Mouse (Mus musculus) lung, postnatal 0 days (tissue): ENCODE results near the gene Itgad. TPM values are rescaled to one million over a fixed set of nuclear protein-coding genes. Genes with fewer than 3 reads are reported as not detected.

Experiments
- ATAC-seq: fragments of 200-750 bp; cut with Nextera tagmentation; 2 replicates; pipeline ENCODE4 v1.8.0; 2017; ENCODE audit warnings: moderate library complexity
- DNase-seq: peaks from one replicate; pipeline ENCODE4 v3.0.0-alpha.2; 2016; ENCODE audit warnings: low spot score
- H3K27ac ChIP-seq: fragments of 300-500 bp; sonication (generic); 2 replicates; pipeline ENCODE4 v1.5.1; 2014; ENCODE audit warnings: antibody characterized with exemption, mild to moderate bottlenecking, low read length, mixed read lengths
- H3K27me3 ChIP-seq: fragments of 300-500 bp; sonication (generic); replicated peaks from 2 replicates; pipeline ENCODE4 v1.6.1; 2014; ENCODE audit warnings: low read length, mixed read lengths; ENCODE audit not compliant: insufficient read depth
- H3K36me3 ChIP-seq: fragments of 300-500 bp; sonication (generic); 2 replicates; pipeline ENCODE4 v1.6.1; 2014; ENCODE audit warnings: low read length, mixed read lengths; ENCODE audit not compliant: insufficient read depth
- H3K4me1 ChIP-seq: fragments of 300-500 bp; sonication (generic); 2 replicates; pipeline ENCODE4 v1.6.1; 2014; ENCODE audit warnings: antibody characterized with exemption, low read depth, low read length, mixed read lengths; ENCODE audit not compliant: insufficient read depth
- H3K4me2 ChIP-seq: fragments of 300-500 bp; sonication (generic); replicated peaks from 2 replicates; pipeline ENCODE4 v1.6.1; 2014; ENCODE audit warnings: low read depth, mild to moderate bottlenecking, low read length, moderate library complexity, mixed read lengths
- H3K4me3 ChIP-seq: fragments of 300-500 bp; sonication (generic); 2 replicates; pipeline ENCODE4 v1.5.1; 2014; ENCODE audit warnings: low read depth, low read length
- H3K9ac ChIP-seq: fragments of 300-500 bp; sonication (generic); replicated peaks from 2 replicates; pipeline ENCODE4 v1.6.1; 2014; ENCODE audit warnings: low read depth, mild to moderate bottlenecking
- H3K9me3 ChIP-seq: fragments of 300-500 bp; sonication (generic); 2 replicates; pipeline ENCODE4 v1.6.1; 2016; ENCODE audit warnings: low read length, mixed read lengths
- CTCF ChIP-seq: IDR thresholded peaks from 2 replicates; pipeline ENCODE4 v1.5.1; 2016; ENCODE audit warnings: antibody characterized with exemption, mild to moderate bottlenecking
- EP300 ChIP-seq: IDR thresholded peaks from 2 replicates; pipeline ENCODE4 v1.6.1; 2016; ENCODE audit warnings: antibody characterized with exemption, mild to moderate bottlenecking, control low read depth
- WGBS: fragments of 180-500 bp; shearing (Covaris S2); extraction: QIAGEN DNeasy Blood & Tissue Kit; methylation state at CpG from one replicate; pipeline ENCODE4 v1.1.7; 2014; 5-methylcytosine and 5-hydroxymethylcytosine counted together
- polyA plus RNA-seq: library from polyadenylated mRNA; unstranded; fragments of >200 nt; fragmentation: Nextera tagmentation; extraction: Ambion mirVana; gene quantifications from 2 replicates; pipeline ENCODE4 v1.2.1, GENCODE M21; 2015

Itgad gene
- 0.14 and 0.24 TPM in 2 replicates for polyA plus RNA-seq

DNA sequence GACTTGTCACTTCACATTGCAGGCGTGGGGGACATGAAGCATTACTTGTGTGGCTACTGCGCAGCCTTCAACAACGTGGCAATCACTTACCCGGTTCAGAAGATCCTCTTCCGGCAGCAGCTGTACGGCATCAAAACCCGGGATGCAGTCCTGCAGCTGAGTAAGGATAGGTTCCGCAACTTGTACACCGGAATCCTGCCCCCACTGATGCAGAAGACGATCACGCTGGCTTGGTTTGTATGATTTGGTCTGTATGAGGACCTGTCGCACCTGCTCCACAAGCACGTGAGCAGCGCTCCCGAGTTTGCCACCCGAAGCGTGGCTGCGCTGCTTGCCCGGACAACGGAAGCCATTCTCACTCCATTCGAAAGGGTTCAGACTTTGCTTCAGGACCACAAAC lies at the start of gene Itgad:
TSS of gene Itgad (plus strand) at position 301 of the 400 bp plus-strand sequence.
- no peaks in the 10 kb centered on the region for H3K4me1 ChIP-seq
- H3K36me3 ChIP-seq, result no peaks in the 10 kb centered on the region
- H3K9ac ChIP-seq, result no peak within 1 kb of the TSS
- no peak within 1 kb of the TSS for H3K4me2 ChIP-seq
- WGBS, result 89% methylated on average over 21 of the region's 21 CpGs
- DNase-seq (no peak), ATAC-seq (no peak)
- TF ChIP-seq EP300 (no peak), CTCF (no peak)
- no peaks in the 10 kb centered on the region for H3K9me3 ChIP-seq
- no peak within 1 kb of the TSS for H3K4me3 ChIP-seq
- H3K27ac ChIP-seq, result no peak within 1 kb of the TSS
- no peaks in the 10 kb centered on the region for H3K27me3 ChIP-seq

- H3K4me3 ChIP-seq, result no peak overlapping the region
- no peaks in the 10 kb centered on the region for H3K27me3 ChIP-seq
- DNase-seq (no peak), ATAC-seq (no peak)
- H3K27ac ChIP-seq, result no peak overlapping the region
- H3K4me2 ChIP-seq, result no peak overlapping the region
- 43% methylated on average over 4 of the region's 4 CpGs for WGBS
- H3K9me3 ChIP-seq, result no peaks in the 10 kb centered on the region
- TF ChIP-seq CTCF (peak; percentile 27), EP300 (no peak)
- no peaks in the 10 kb centered on the region for H3K4me1 ChIP-seq
- H3K36me3 ChIP-seq, result no peaks in the 10 kb centered on the region
- H3K9ac ChIP-seq, result no peak overlapping the region
Measured at GRCm38 (mm10) chr7:128105246-128105645, 48.9 kb upstream of the Itgad start.

GRCm38 (mm10) chr7:128107462-128107861 lies 46.7 kb upstream of the Itgad start:
- Histone ChIP-seq H3K9me3 (no peaks in the 10 kb centered on the region), H3K9ac (no peak overlapping the region), H3K27ac (no peak overlapping the region), H3K27me3 (no peaks in the 10 kb centered on the region), H3K4me1 (no peaks in the 10 kb centered on the region), H3K36me3 (no peaks in the 10 kb centered on the region), H3K4me3 (no peak overlapping the region), H3K4me2 (no peak overlapping the region)
- DNase-seq (no peak), ATAC-seq (no peak)
- TF ChIP-seq CTCF (no peak), EP300 (no peak)
- WGBS, result 91% methylated on average over 7 of the region's 7 CpGs

DNA sequence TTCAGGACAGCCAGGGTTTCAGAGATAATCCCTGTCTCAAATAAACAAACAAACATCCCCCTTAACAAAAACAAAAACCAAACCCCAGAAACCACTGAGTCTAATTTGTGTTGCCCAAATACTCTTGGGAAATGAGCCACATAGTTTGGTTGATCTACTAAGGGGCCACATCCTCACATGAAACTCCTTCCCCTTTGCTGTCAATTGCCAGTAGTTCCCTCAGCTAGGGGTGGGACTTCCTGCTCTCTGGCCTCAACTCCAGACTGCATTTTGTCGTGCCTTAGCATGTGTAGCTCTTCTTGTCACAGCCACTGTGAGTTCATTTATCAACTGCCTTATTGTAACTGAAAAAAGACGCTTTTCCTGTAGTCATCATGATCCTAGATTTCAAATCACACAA lies 43.9 kb upstream of the Itgad start:
- Histone ChIP-seq H3K9me3 (no peaks in the 10 kb centered on the region), H3K4me2 (no peak overlapping the region), H3K4me1 (no peaks in the 10 kb centered on the region), H3K4me3 (no peak overlapping the region), H3K27me3 (no peaks in the 10 kb centered on the region), H3K27ac (no peak overlapping the region), H3K36me3 (no peaks in the 10 kb centered on the region), H3K9ac (no peak overlapping the region)
- no peak for TF ChIP-seq CTCF
- ATAC-seq, result no peak
- 40% methylated on average over 2 of the region's 2 CpGs for WGBS
- DNase-seq, result no peak

DNA sequence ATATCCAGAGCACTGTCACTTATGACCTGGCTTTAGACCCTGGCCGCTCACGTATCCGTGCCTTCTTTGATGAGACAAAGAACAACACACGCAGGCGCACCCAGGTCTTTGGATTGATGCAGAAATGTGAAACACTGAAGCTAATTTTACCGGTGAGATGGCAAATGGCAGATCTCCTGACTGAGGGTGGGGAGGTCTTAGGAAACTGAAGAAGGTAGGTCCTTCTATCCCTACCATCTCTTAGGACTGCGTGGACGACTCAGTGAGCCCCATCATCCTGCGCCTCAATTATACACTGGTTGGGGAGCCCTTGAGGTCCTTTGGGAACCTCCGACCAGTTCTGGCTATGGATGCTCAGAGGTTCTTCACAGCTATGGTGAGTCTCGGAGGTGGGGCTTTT lies 42.0 kb upstream of the Itgad start:
- Histone ChIP-seq H3K4me3 (no peak overlapping the region), H3K27me3 (no peaks in the 10 kb centered on the region), H3K4me2 (no peak overlapping the region), H3K9ac (no peak overlapping the region), H3K4me1 (no peaks in the 10 kb centered on the region), H3K27ac (no peak overlapping the region), H3K9me3 (no peaks in the 10 kb centered on the region), H3K36me3 (no peaks in the 10 kb centered on the region)
- no peak for ATAC-seq
- no peak for DNase-seq
- 88% methylated on average over 11 of the region's 11 CpGs for WGBS
- TF ChIP-seq EP300 (no peak), CTCF (no peak)

DNA sequence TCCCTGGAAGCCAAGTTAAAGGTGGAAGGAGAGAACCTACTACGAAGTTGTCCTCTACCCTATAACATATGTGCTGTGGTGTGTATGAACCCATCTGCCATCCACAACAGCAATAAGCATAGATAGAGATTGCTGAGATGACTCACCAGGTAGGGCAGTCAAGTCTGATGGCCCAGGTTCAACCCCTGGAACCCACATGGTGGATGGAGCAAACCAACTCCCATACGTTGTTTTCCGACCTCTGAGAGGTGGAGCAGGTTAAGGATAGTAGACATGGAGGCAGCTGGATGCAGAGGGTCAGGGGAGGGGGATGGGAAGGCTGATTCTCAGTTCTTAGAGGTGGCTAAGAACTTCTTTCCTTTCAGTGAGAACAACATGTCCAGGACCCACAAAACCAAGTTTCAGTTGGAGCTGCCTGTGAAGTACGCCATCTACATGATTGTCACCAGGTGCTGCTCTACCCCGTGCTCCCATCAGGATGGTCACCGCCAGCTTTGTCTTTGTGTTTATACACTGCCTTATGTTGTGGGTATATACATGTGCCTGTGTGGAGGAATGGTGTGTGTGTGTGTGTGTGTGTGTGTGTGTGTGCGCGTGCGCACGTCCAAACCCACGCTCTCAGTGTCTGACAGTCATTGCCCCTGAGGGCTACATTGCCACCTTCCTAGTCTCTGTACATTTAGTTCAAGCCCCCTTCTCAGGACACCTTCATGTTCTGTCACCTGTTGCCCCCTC lies 39.6 kb upstream of the Itgad start:
- no peaks in the 10 kb centered on the region for H3K36me3 ChIP-seq
- H3K4me1 ChIP-seq, result no peaks in the 10 kb centered on the region
- DNase-seq (no peak), ATAC-seq (no peak)
- H3K9ac ChIP-seq, result no peak overlapping the region
- 91% methylated on average over 11 of the region's 11 CpGs for WGBS
- H3K9me3 ChIP-seq, result no peaks in the 10 kb centered on the region
- no peak for TF ChIP-seq EP300
- no peak for TF ChIP-seq CTCF
- no peak overlapping the region for H3K4me3 ChIP-seq
- no peak overlapping the region for H3K4me2 ChIP-seq
- no peaks in the 10 kb centered on the region for H3K27me3 ChIP-seq
- H3K27ac ChIP-seq, result no peak overlapping the region
